Mouse (Mus musculus) heart, embryonic 16.5 days (tissue): ENCODE results near the gene Zfand4. TPM values are rescaled to one million over a fixed set of nuclear protein-coding genes. Genes with fewer than 3 reads are reported as not detected.
A peak's percentile ranks its signal among the peaks of the same experiment; 100 is the strongest.

Experiments
- ATAC-seq: fragments of 200-750 bp; cut with Nextera tagmentation; replicated peaks from 2 replicates; pipeline ENCODE4 v1.8.0; 2017; ENCODE audit warnings: moderate number of reproducible peaks; ENCODE audit not compliant: insufficient read depth, low FRiP score; ENCODE audit errors: extremely low read depth
- H3K27ac ChIP-seq: fragments of 300-500 bp; sonication (generic); 2 replicates; pipeline ENCODE4 v1.5.1; 2014; ENCODE audit warnings: mild to moderate bottlenecking, low read length, control low read depth, moderate library complexity
- H3K27me3 ChIP-seq: fragments of 300-500 bp; sonication (generic); 2 replicates; pipeline ENCODE4 v1.6.1; 2014; ENCODE audit warnings: low read length, mixed read lengths; ENCODE audit not compliant: control insufficient read depth, insufficient read depth
- H3K36me3 ChIP-seq: fragments of 300-500 bp; sonication (generic); 2 replicates; pipeline ENCODE4 v1.6.1; 2014; ENCODE audit not compliant: control insufficient read depth, insufficient read depth
- H3K4me1 ChIP-seq: fragments of 300-500 bp; sonication (generic); 2 replicates; pipeline ENCODE4 v1.6.1; 2014; ENCODE audit warnings: low read length, mixed read lengths; ENCODE audit not compliant: control insufficient read depth, insufficient read depth
- H3K4me2 ChIP-seq: fragments of 300-500 bp; sonication (generic); 2 replicates; pipeline ENCODE4 v1.6.1; 2014; ENCODE audit warnings: low read depth, mild to moderate bottlenecking, control low read depth, low read length
- H3K4me3 ChIP-seq: fragments of 300-500 bp; sonication (generic); 2 replicates; pipeline ENCODE4 v1.5.1; 2014; ENCODE audit warnings: mild to moderate bottlenecking, control low read depth, low read length
- H3K9ac ChIP-seq: fragments of 300-500 bp; sonication (generic); 2 replicates; pipeline ENCODE4 v1.6.1; 2014; ENCODE audit warnings: low read length, control low read depth
- H3K9me3 ChIP-seq: fragments of 300-500 bp; sonication (generic); replicated peaks from 2 replicates; pipeline ENCODE4 v1.6.1; 2016; ENCODE audit warnings: low read length; ENCODE audit not compliant: control insufficient read depth
- WGBS: fragments of 180-500 bp; shearing (Covaris S2); extraction: QIAGEN DNeasy Blood & Tissue Kit; methylation state at CpG from one replicate; pipeline ENCODE4 v1.1.7; 2014; 5-methylcytosine and 5-hydroxymethylcytosine counted together
- polyA plus RNA-seq: library from polyadenylated mRNA; unstranded; fragments of >200 nt; fragmentation: Nextera tagmentation; extraction: Ambion mirVana; gene quantifications from 2 replicates; pipeline ENCODE4 v1.2.1, GENCODE M21; 2015

Gene Zfand4
- polyA plus RNA-seq, 1 experiment from 2014 or later: 3.1 TPM

GRCm38 (mm10) chr6:116283280-116283679 is 19.3 kb downstream of the Zfand4 start:
- ATAC-seq: no peak
- no peak overlapping the region for H3K9ac ChIP-seq
- no peaks in the 10 kb centered on the region for H3K9me3 ChIP-seq
- no peaks in the 10 kb centered on the region for H3K27me3 ChIP-seq
- H3K36me3 ChIP-seq: no peaks in the 10 kb centered on the region
- no peaks in the 10 kb centered on the region for H3K4me1 ChIP-seq
- no peak overlapping the region for H3K4me2 ChIP-seq
- WGBS: 76% methylated on average over 3 of the region's 3 CpGs
- H3K27ac ChIP-seq: no peak overlapping the region
- no peak overlapping the region for H3K4me3 ChIP-seq

GRCm38 (mm10) chr6:116286321-116286720 is 22.3 kb downstream of the Zfand4 start:
- no peak overlapping the region for H3K27ac ChIP-seq
- no peaks in the 10 kb centered on the region for H3K27me3 ChIP-seq
- no peak overlapping the region for H3K4me3 ChIP-seq
- H3K9ac ChIP-seq: no peak overlapping the region
- no peaks in the 10 kb centered on the region for H3K36me3 ChIP-seq
- no peaks in the 10 kb centered on the region for H3K9me3 ChIP-seq
- WGBS: 84% methylated on average over 4 of the region's 4 CpGs
- no peak for ATAC-seq
- no peaks in the 10 kb centered on the region for H3K4me1 ChIP-seq
- no peak overlapping the region for H3K4me2 ChIP-seq

- H3K9me3 ChIP-seq: no peaks in the 10 kb centered on the region
- no peaks in the 10 kb centered on the region for H3K4me1 ChIP-seq
- H3K4me3 ChIP-seq: no peak overlapping the region
- H3K36me3 ChIP-seq: no peaks in the 10 kb centered on the region
- H3K27ac ChIP-seq: no peak overlapping the region
- peak; percentile 67 for ATAC-seq
- H3K9ac ChIP-seq: no peak overlapping the region
- WGBS: 70% methylated on average over 5 of the region's 5 CpGs
- H3K27me3 ChIP-seq: no peaks in the 10 kb centered on the region
- H3K4me2 ChIP-seq: no peak overlapping the region
Measured at GRCm38 (mm10) chr6:116286870-116287575, 23.0 kb downstream of the Zfand4 start.

GRCm38 (mm10) chr6:116311411-116311810 is 47.4 kb downstream of the Zfand4 start:
- ATAC-seq: no peak
- WGBS: 83% methylated on average over 2 of the region's 2 CpGs

GRCm38 (mm10) chr6:116319259-116319658 is 55.2 kb downstream of the Zfand4 start:
- Histone ChIP-seq H3K9ac (no peak overlapping the region), H3K4me3 (no peak overlapping the region), H3K4me1 (no peaks in the 10 kb centered on the region), H3K27ac (no peak overlapping the region), H3K27me3 (no peaks in the 10 kb centered on the region), H3K9me3 (no peaks in the 10 kb centered on the region), H3K36me3 (no peaks in the 10 kb centered on the region), H3K4me2 (no peak overlapping the region)
- WGBS: 69% methylated on average over 3 of the region's 3 CpGs
- no peak for ATAC-seq

More at GRCm38 (mm10) chr6:116311411-116311810, 47.4 kb downstream of the Zfand4 start:
- Histone ChIP-seq H3K27me3 (no peaks in the 10 kb centered on the region), H3K36me3 (no peaks in the 10 kb centered on the region), H3K4me1 (no peaks in the 10 kb centered on the region), H3K4me2 (no peak overlapping the region), H3K9ac (no peak overlapping the region), H3K4me3 (no peak overlapping the region), H3K27ac (no peak overlapping the region), H3K9me3 (no peaks in the 10 kb centered on the region)

- Histone ChIP-seq H3K27me3 (no peaks in the 10 kb centered on the region), H3K4me1 (no peaks in the 10 kb centered on the region), H3K9ac (no peak overlapping the region), H3K9me3 (no peaks in the 10 kb centered on the region), H3K36me3 (no peaks in the 10 kb centered on the region), H3K4me2 (no peak overlapping the region), H3K27ac (no peak overlapping the region), H3K4me3 (no peak overlapping the region)
- 81% methylated on average over 3 of the region's 3 CpGs for WGBS
- ATAC-seq: no peak
Measured at GRCm38 (mm10) chr6:116326641-116327040, 62.6 kb downstream of the Zfand4 start.

GRCm38 (mm10) chr6:116331396-116331795 is 67.4 kb downstream of the Zfand4 start:
- no peak for ATAC-seq
- Histone ChIP-seq H3K4me3 (no peak overlapping the region), H3K27ac (no peak overlapping the region), H3K9ac (no peak overlapping the region), H3K4me2 (no peak overlapping the region), H3K36me3 (no peaks in the 10 kb centered on the region), H3K9me3 (no peaks in the 10 kb centered on the region), H3K4me1 (no peaks in the 10 kb centered on the region), H3K27me3 (no peaks in the 10 kb centered on the region)
- WGBS: 73% methylated on average over 2 of the region's 2 CpGs

- no peak for ATAC-seq
- WGBS: 2% methylated on average over 7 of the region's 7 CpGs
- no peak overlapping the region for H3K27ac ChIP-seq
Measured at GRCm38 (mm10) chr6:116337466-116337834, 73.4 kb downstream of the Zfand4 start.

GRCm38 (mm10) chr6:116337835-116338501 is 73.9 kb downstream of the Zfand4 start, which contains the start of gene March8:
TSS of gene March8 (plus strand) at chr6:116338024.
- Histone ChIP-seq H3K4me3 (peak within 1 kb of the TSS; percentile 83), H3K27me3 (no peaks in the 10 kb centered on the region), H3K9me3 (no peaks in the 10 kb centered on the region), H3K4me1 (peaks cover 5% of the 10 kb centered on the region), H3K36me3 (no peaks in the 10 kb centered on the region), H3K4me2 (peak within 1 kb of the TSS; percentile 85), H3K27ac (peak within 1 kb of the TSS; percentile 7; the same call in 1 of the 2 replicates), H3K9ac (peak within 1 kb of the TSS; percentile 83)
- WGBS: under 1% methylated on average over 73 of the region's 75 CpGs
- peak; percentile 98 for ATAC-seq

More at GRCm38 (mm10) chr6:116337466-116337834, 73.4 kb downstream of the Zfand4 start:
- Histone ChIP-seq H3K27me3 (no peaks in the 10 kb centered on the region), H3K9me3 (no peaks in the 10 kb centered on the region), H3K4me1 (peaks cover 5% of the 10 kb centered on the region), H3K9ac (peak overlapping the region; percentile 83), H3K4me2 (peak overlapping the region; percentile 85), H3K36me3 (no peaks in the 10 kb centered on the region), H3K4me3 (peak overlapping the region; percentile 83)
